Mouse (Mus musculus): ENCODE results near the gene Tra2a.

- TF ChIP-seq POLR2A (IDR thresholded peaks at IDR 0.05; ENCODE audit: borderline replicate concordance, control insufficient read depth, low read depth, low read length), result no peak
- no peak for TF ChIP-seq CTCF (IDR thresholded peaks at IDR 0.05; ENCODE audit: control insufficient read depth, insufficient read depth, low read length)
These were observed 44.8 kb downstream of the Tra2a start for GRCm38 (mm10) chr6:49219001-49219560.
